Comparison of ENCODE assay signal across 8 mouse cellular contexts in genomic region chr6:145865886-145866851, GRCm38 (mm10). TPM values are rescaled to one million over a fixed set of nuclear protein-coding genes. Genes with fewer than 3 reads are reported as not detected.
A peak's percentile ranks its signal among the peaks of the same experiment; 100 is the strongest.
DNase-seq lines count a peak whose midpoint lies in the region; ATAC-seq and TF ChIP-seq lines count a peak whose summit lies in the region.

No protein-coding gene starts in this region.

- peaks cover 47% of the 10 kb centered on the region for H3K4me1 ChIP-seq in hindbrain, embryonic 13.5 days (replicated peaks)
- H3K4me1 ChIP-seq in lung, postnatal 0 days (ENCODE audit: insufficient read depth, low read depth, low read length), result peaks cover 5% of the 10 kb centered on the region; the same call in 1 of the 2 replicates

- under 1% methylated on average over 69 of the region's 69 CpGs for WGBS in hindbrain, embryonic 13.5 days
- WGBS in lung, postnatal 0 days, result under 1% methylated on average over 65 of the region's 69 CpGs

- H3K4me2 ChIP-seq in hindbrain, embryonic 13.5 days, result peak overlapping the region; percentile 99
- peak overlapping the region; percentile 97 for H3K4me2 ChIP-seq in lung, postnatal 0 days (replicated peaks; ENCODE audit: low read depth, low read length)

- TF ChIP-seq EP300 in lung, postnatal 0 days (IDR thresholded peaks at IDR 0.05), result no peak

- H3K27ac ChIP-seq in hindbrain, embryonic 13.5 days, result peak overlapping the region; percentile 44
- peak overlapping the region; percentile 57 for H3K27ac ChIP-seq in lung, postnatal 0 days (ENCODE audit: low read length)

- peak; percentile 93 for DNase-seq in NIH3T3 (ENCODE audit: low read depth)
- peak; percentile 93 for DNase-seq in cerebellum, adult 9-11 months
- peak; percentile 73 to 77 for DNase-seq in frontal cortex, postnatal 25 days (ENCODE audit: low spot score in 2 of 2)
- peak; percentile 81 to 87 for DNase-seq in layer of hippocampus, postnatal 14 days (ENCODE audit: low spot score in 2 of 2)
- peak; percentile 90 for DNase-seq in lung, postnatal 0 days (ENCODE audit: low spot score)
- DNase-seq in ovary, postnatal 36 days (ENCODE audit: low spot score), result peak; percentile 90
- peak; percentile 60 for DNase-seq in yolk sac, embryonic 10.5 days (ENCODE audit: low spot score)

- no peak for TF ChIP-seq CTCF in lung, postnatal 0 days (IDR thresholded peaks at IDR 0.05)

- no peaks in the 10 kb centered on the region for H3K9me3 ChIP-seq in hindbrain, embryonic 13.5 days
- H3K9me3 ChIP-seq in lung, postnatal 0 days (ENCODE audit: low read length), result no peaks in the 10 kb centered on the region

- H3K9ac ChIP-seq in hindbrain, embryonic 13.5 days, result peak overlapping the region; percentile 76
- peak overlapping the region; percentile 36; the same call in 1 of the 2 replicates for H3K9ac ChIP-seq in lung, postnatal 0 days (replicated peaks; ENCODE audit: low read depth)

- peak; percentile 58 for ATAC-seq in hindbrain, embryonic 13.5 days (ENCODE audit: low FRiP score)
- peak; percentile 89 for ATAC-seq in lung, postnatal 0 days

- H3K36me3 ChIP-seq in hindbrain, embryonic 13.5 days, result no peaks in the 10 kb centered on the region
- H3K36me3 ChIP-seq in lung, postnatal 0 days (ENCODE audit: insufficient read depth, low read length), result no peaks in the 10 kb centered on the region

- peaks cover 70% of the 10 kb centered on the region for H3K27me3 ChIP-seq in hindbrain, embryonic 13.5 days
- peaks cover 31% of the 10 kb centered on the region for H3K27me3 ChIP-seq in lung, postnatal 0 days (replicated peaks; ENCODE audit: insufficient read depth, low read length)

- peak overlapping the region; percentile 68 for H3K4me3 ChIP-seq in hindbrain, embryonic 13.5 days
- H3K4me3 ChIP-seq in lung, postnatal 0 days (ENCODE audit: low read depth, low read length), result peak overlapping the region; percentile 48

RNA-seq across cellular contexts. Expression of gene Bhlhe41, which starts 0.8 kb away (rescaled TPM):
- 4.0 and 4.1 TPM in 2 replicates for polyA plus RNA-seq in hindbrain, embryonic 13.5 days (2015; fragmentation: Nextera tagmentation; extraction: Ambion mirVana)
- total RNA-seq in layer of hippocampus, postnatal 14 days (2021), result 10 to 100 TPM; 20.4 to 25.0 TPM
- 3.1 and 4.6 TPM in 2 replicates for polyA plus RNA-seq in lung, postnatal 0 days (2015; fragmentation: Nextera tagmentation; extraction: Ambion mirVana)

Comparison
In these comparisons a context has a peak if more than half of its experiments do, and no peak if none do; other contexts are left out.
1. Peak in every context shown above with its lines: DNase-seq, ATAC-seq, H3K4me3 ChIP-seq and H3K27ac ChIP-seq.